Mouse (Mus musculus) midbrain, embryonic 15.5 days (tissue): ENCODE data around the gene Crip1. TPM values are rescaled to one million over a fixed set of nuclear protein-coding genes. Genes with fewer than 3 reads are reported as not detected.

Source experiments
- ATAC-seq: fragments of 200-750 bp; cut with Nextera tagmentation; replicated peaks from 2 replicates; pipeline ENCODE4 v1.8.0; 2017; ENCODE audit warnings: moderate TSS enrichment
- H3K27ac ChIP-seq: fragments of 300-500 bp; sonication (generic); 2 replicates; pipeline ENCODE4 v1.5.1; 2015; ENCODE audit warnings: mild to moderate bottlenecking, inconsistent platforms
- H3K27me3 ChIP-seq: fragments of 300-500 bp; sonication (generic); replicated peaks from 2 replicates; pipeline ENCODE4 v1.6.1; 2015; ENCODE audit warnings: inconsistent platforms
- H3K36me3 ChIP-seq: fragments of 300-500 bp; sonication (generic); replicated peaks from 2 replicates; pipeline ENCODE4 v1.6.1; 2015; ENCODE audit warnings: inconsistent platforms
- H3K4me1 ChIP-seq: fragments of 300-500 bp; sonication (generic); 2 replicates; pipeline ENCODE4 v1.6.1; 2015; ENCODE audit warnings: inconsistent platforms
- H3K4me2 ChIP-seq: fragments of 300-500 bp; sonication (generic); 2 replicates; pipeline ENCODE4 v1.6.1; 2015; ENCODE audit warnings: inconsistent platforms, mild to moderate bottlenecking, moderate library complexity
- H3K4me3 ChIP-seq: fragments of 300-500 bp; sonication (generic); 2 replicates; pipeline ENCODE4 v1.5.1; 2015; ENCODE audit warnings: mild to moderate bottlenecking, inconsistent platforms
- H3K9ac ChIP-seq: fragments of 300-500 bp; sonication (generic); 2 replicates; pipeline ENCODE4 v1.6.1; 2015; ENCODE audit warnings: mild to moderate bottlenecking, inconsistent platforms
- H3K9me3 ChIP-seq: fragments of 300-500 bp; sonication (generic); 2 replicates; pipeline ENCODE4 v1.6.1; 2016; ENCODE audit warnings: inconsistent platforms
- WGBS: fragments of 180-500 bp; shearing (Covaris S2); methylation state at CpG from one replicate; pipeline ENCODE4 v1.1.7; 2015; ENCODE audit warnings: mixed read lengths; 5-methylcytosine and 5-hydroxymethylcytosine counted together
- polyA plus RNA-seq: library from polyadenylated mRNA; unstranded; fragments of >200 nt; fragmentation: Nextera tagmentation; extraction: Ambion mirVana; gene quantifications from 2 replicates; pipeline ENCODE4 v1.2.1, GENCODE M21; 2015

The Crip1 gene
- polyA plus RNA-seq, 1 experiment from 2014 or later: 23.7 TPM

- no peak for ATAC-seq
- no peak overlapping the region for H3K27ac ChIP-seq
- no peak overlapping the region for H3K9ac ChIP-seq
- peaks cover 3% of the 10 kb centered on the region for H3K4me1 ChIP-seq
- 79% methylated on average over 4 of the region's 4 CpGs for WGBS
- no peaks in the 10 kb centered on the region for H3K36me3 ChIP-seq
- no peaks in the 10 kb centered on the region for H3K9me3 ChIP-seq
- H3K4me3 ChIP-seq: no peak overlapping the region
- H3K27me3 ChIP-seq: no peaks in the 10 kb centered on the region
- no peak overlapping the region for H3K4me2 ChIP-seq
Measured at GRCm38 (mm10) chr12:113107431-113108124, 38.5 kb upstream of the Crip1 start.

- no peaks in the 10 kb centered on the region for H3K27me3 ChIP-seq
- H3K9ac ChIP-seq: no peak overlapping the region
- no peaks in the 10 kb centered on the region; the same call in 1 of the 2 replicates for H3K4me1 ChIP-seq
- H3K4me3 ChIP-seq: no peak overlapping the region
- WGBS: 88% methylated on average over 17 of the region's 17 CpGs
- H3K4me2 ChIP-seq: no peak overlapping the region
- no peaks in the 10 kb centered on the region for H3K36me3 ChIP-seq
- no peaks in the 10 kb centered on the region for H3K9me3 ChIP-seq
- H3K27ac ChIP-seq: no peak overlapping the region
- no peak for ATAC-seq
Measured at GRCm38 (mm10) chr12:113108528-113109283, 37.4 kb upstream of the Crip1 start.

- Histone ChIP-seq H3K4me1 (no peaks in the 10 kb centered on the region; the same call in 1 of the 2 replicates), H3K27ac (no peak overlapping the region), H3K9ac (no peak overlapping the region), H3K9me3 (no peaks in the 10 kb centered on the region), H3K4me3 (no peak overlapping the region), H3K36me3 (peaks cover 5% of the 10 kb centered on the region), H3K4me2 (no peak overlapping the region), H3K27me3 (no peaks in the 10 kb centered on the region)
- WGBS: 84% methylated on average over 10 of the region's 10 CpGs
- no peak for ATAC-seq
Measured at GRCm38 (mm10) chr12:113109801-113110200, 36.3 kb upstream of the Crip1 start.

GRCm38 (mm10) chr12:113114141-113114540, 32.0 kb upstream of the Crip1 start:
- no peaks in the 10 kb centered on the region for H3K27me3 ChIP-seq
- WGBS: 92% methylated on average over 4 of the region's 4 CpGs

GRCm38 (mm10) chr12:113114856-113115538, 31.1 kb upstream of the Crip1 start:
- Histone ChIP-seq H3K9ac (no peak overlapping the region), H3K4me1 (no peaks in the 10 kb centered on the region), H3K27ac (no peak overlapping the region), H3K27me3 (no peaks in the 10 kb centered on the region), H3K4me3 (no peak overlapping the region), H3K4me2 (no peak overlapping the region), H3K36me3 (peaks cover 6% of the 10 kb centered on the region), H3K9me3 (no peaks in the 10 kb centered on the region)
- WGBS: 87% methylated on average over 16 of the region's 16 CpGs
- ATAC-seq: no peak

More at GRCm38 (mm10) chr12:113114141-113114540, 32.0 kb upstream of the Crip1 start:
- Histone ChIP-seq H3K36me3 (peaks cover 6% of the 10 kb centered on the region), H3K27ac (no peak overlapping the region), H3K9ac (no peak overlapping the region), H3K9me3 (no peaks in the 10 kb centered on the region), H3K4me1 (no peaks in the 10 kb centered on the region; the same call in 1 of the 2 replicates), H3K4me3 (no peak overlapping the region), H3K4me2 (no peak overlapping the region)
- ATAC-seq: no peak

- 84% methylated on average over 20 of the region's 20 CpGs for whole genome bisulfite sequencing
Measured at GRCm38 (mm10) chr12:113119516-113120410, 26.4 kb upstream of the Crip1 start.

GRCm38 (mm10) chr12:113124726-113125125, 21.4 kb upstream of the Crip1 start:
- Histone ChIP-seq H3K27me3 (no peaks in the 10 kb centered on the region), H3K4me2 (no peak overlapping the region), H3K4me1 (no peaks in the 10 kb centered on the region), H3K9me3 (no peaks in the 10 kb centered on the region), H3K36me3 (peaks cover 66% of the 10 kb centered on the region), H3K27ac (no peak overlapping the region), H3K4me3 (no peak overlapping the region), H3K9ac (no peak overlapping the region)
- 0 out of 2 replicates have a peak, but pooled peaks have one; percentile 10 for ATAC-seq
- WGBS: 90% methylated on average over 6 of the region's 6 CpGs

More at GRCm38 (mm10) chr12:113119516-113120410, 26.4 kb upstream of the Crip1 start:
- no peak overlapping the region for H3K4me3 ChIP-seq
- H3K9ac ChIP-seq: no peak overlapping the region
- no peaks in the 10 kb centered on the region for H3K27me3 ChIP-seq
- no peaks in the 10 kb centered on the region for H3K9me3 ChIP-seq
- no peaks in the 10 kb centered on the region for H3K4me1 ChIP-seq
- peak; percentile 55 for ATAC-seq
- no peak overlapping the region for H3K27ac ChIP-seq
- H3K36me3 ChIP-seq: peaks cover 29% of the 10 kb centered on the region
- H3K4me2 ChIP-seq: no peak overlapping the region

GRCm38 (mm10) chr12:113130732-113131131, 15.4 kb upstream of the Crip1 start:
- 96% methylated on average over 8 of the region's 8 CpGs for WGBS
- ATAC-seq: no peak
- peaks cover 75% of the 10 kb centered on the region for H3K36me3 ChIP-seq

GRCm38 (mm10) chr12:113131601-113132000, 14.5 kb upstream of the Crip1 start:
- Histone ChIP-seq H3K9ac (no peak overlapping the region), H3K4me2 (no peak overlapping the region), H3K27ac (no peak overlapping the region), H3K4me1 (no peaks in the 10 kb centered on the region), H3K4me3 (no peak overlapping the region), H3K9me3 (no peaks in the 10 kb centered on the region), H3K36me3 (peaks cover 77% of the 10 kb centered on the region), H3K27me3 (no peaks in the 10 kb centered on the region)
- 97% methylated on average over 14 of the region's 14 CpGs for WGBS
- no peak for ATAC-seq

More at GRCm38 (mm10) chr12:113130732-113131131, 15.4 kb upstream of the Crip1 start:
- no peak overlapping the region for H3K4me3 ChIP-seq
- H3K4me2 ChIP-seq: no peak overlapping the region
- H3K9ac ChIP-seq: no peak overlapping the region
- H3K4me1 ChIP-seq: no peaks in the 10 kb centered on the region
- H3K27ac ChIP-seq: no peak overlapping the region
- no peaks in the 10 kb centered on the region for H3K9me3 ChIP-seq
- H3K27me3 ChIP-seq: no peaks in the 10 kb centered on the region

- Histone ChIP-seq H3K36me3 (peaks cover 70% of the 10 kb centered on the region), H3K27ac (no peak overlapping the region), H3K4me1 (no peaks in the 10 kb centered on the region), H3K9ac (no peak overlapping the region), H3K4me2 (no peak overlapping the region), H3K4me3 (no peak overlapping the region), H3K9me3 (no peaks in the 10 kb centered on the region), H3K27me3 (no peaks in the 10 kb centered on the region)
- 87% methylated on average over 2 of the region's 2 CpGs for WGBS
- ATAC-seq: no peak
Measured at GRCm38 (mm10) chr12:113132567-113132966, 13.5 kb upstream of the Crip1 start.

- peaks cover 64% of the 10 kb centered on the region; the same call in 1 of the 2 replicates for H3K36me3 ChIP-seq
- no peak for ATAC-seq
- no peak overlapping the region for H3K27ac ChIP-seq
- no peaks in the 10 kb centered on the region for H3K4me1 ChIP-seq
- 93% methylated on average over 9 of the region's 9 CpGs for WGBS
- no peaks in the 10 kb centered on the region for H3K9me3 ChIP-seq
- no peak overlapping the region for H3K4me3 ChIP-seq
- H3K27me3 ChIP-seq: no peaks in the 10 kb centered on the region
- H3K4me2 ChIP-seq: no peak overlapping the region
- no peak overlapping the region for H3K9ac ChIP-seq
Measured at GRCm38 (mm10) chr12:113133260-113133659, 12.9 kb upstream of the Crip1 start.
